Mouse (Mus musculus) WW6 (cell line): ENCODE data around the gene Vmn2r66.

ENCODE experiments used
- DNase-seq: peaks from one replicate; pipeline ENCODE4 v3.0.0-alpha.2; 2013; ENCODE audit warnings: low read depth, low spot score

The Vmn2r66 gene

DNA sequence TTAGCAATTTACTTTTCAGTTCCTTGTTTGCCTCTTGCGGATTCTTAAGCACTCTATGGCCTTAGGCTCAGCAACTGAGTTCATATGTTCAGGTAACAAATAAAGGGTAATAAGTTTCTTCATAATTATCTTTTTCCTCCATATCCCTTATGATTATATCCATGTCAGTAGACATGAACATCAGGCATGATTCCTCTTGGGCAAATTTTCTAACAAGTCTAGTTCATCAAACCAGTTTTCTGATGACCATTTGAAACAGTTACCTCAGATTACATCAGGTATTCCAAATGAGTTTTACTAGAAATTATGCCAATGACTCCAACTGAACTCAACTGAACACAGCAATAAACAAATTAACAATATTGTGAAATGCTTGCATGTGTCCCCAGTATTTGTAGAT, at the start of gene Vmn2r66:
Gene Vmn2r66 (minus strand): TSS at position 101 of the 400 bp plus-strand sequence.
- DNase-seq = no peak

DNA sequence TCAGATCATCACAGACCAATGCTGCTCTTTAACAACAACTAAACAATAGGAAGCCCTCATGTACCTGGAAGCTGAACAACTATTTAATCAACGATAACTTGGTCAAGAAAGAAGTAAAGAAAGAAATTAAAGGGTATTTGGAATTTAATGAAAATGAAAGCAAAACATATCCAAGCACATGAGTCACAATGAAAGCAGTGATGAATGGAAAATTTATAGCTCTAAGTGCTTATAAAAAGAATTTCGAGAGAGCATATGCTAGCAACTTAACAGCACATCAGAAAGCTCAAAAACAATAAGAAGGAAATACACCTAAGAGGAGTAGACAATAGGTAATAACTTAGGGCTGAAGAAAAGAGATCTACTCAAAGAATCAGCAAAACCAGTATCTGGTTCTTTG, 15.4 kb downstream of the Vmn2r66 start:
- DNase-seq = no peak

DNA sequence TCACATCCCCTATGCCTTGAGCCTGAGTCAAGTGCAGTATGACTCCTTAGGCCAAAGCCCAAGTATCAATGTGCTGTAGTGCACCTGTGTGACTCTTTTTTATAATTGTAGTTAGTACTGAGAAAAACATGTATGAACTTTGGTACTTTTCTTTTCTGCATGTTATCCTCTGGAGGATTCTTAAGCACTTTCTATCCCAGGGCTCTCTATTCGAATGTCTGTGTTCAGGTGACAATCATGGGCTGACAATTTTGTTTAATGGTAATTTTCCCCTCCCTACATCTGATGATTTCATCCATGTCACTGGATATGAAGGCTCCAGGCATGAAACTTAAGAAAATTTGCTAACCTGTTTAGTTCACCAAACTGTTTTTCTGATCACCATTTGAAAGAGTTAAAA, 48.1 kb downstream of the Vmn2r66 start, which contains the start of gene Vmn2r65:
Gene Vmn2r65 (minus strand): TSS at position 101 of the 400 bp plus-strand sequence.
- DNase-seq = no peak
